Mouse (Mus musculus) leukemia stem cell, adult 10-12 weeks (primary cell): Measurements from ENCODE around the gene Bgn. TPM values are rescaled to one million over a fixed set of nuclear protein-coding genes. Genes with fewer than 3 reads are reported as not detected.

Source experiments
- polyA plus RNA-seq: library from polyadenylated mRNA; stranded (reverse); fragments of >175 nt; gene quantifications from 2 replicates; pipeline ENCODE4 v1.2.3, GENCODE M21; 2012; ENCODE audit warnings: low replicate concordance

The Bgn gene
- polyA plus RNA-seq: 0.98 and 20.4 TPM in 2 replicates

DNA sequence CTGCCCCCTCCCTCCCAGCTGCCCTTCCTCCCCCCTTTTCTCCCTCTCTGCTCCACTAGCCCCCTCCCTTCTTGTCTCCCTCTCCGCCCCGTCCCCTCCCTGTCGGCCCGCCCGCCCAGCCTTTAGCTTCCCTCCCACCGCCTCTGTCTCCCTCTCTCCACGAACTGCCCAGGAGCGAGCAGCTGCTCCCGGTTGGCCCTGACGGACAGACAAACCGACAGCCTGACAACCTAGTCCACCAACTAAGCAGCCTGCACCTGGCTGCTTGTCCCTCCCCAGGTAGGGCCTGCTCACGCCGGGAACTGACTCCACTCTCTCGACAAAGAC lies at the start of gene Bgn:
TSS of gene Bgn (plus strand) at position 119 of the 327 bp plus-strand sequence.

GRCm38 (mm10) chrX:73435252-73435651 lies 48.1 kb upstream of the Bgn start, which contains the start of gene Trex2:
Trex2 (minus strand) TSS chrX:73435344.

GRCm38 (mm10) chrX:73458877-73459392 lies 24.5 kb upstream of the Bgn start, which contains the start of gene Haus7:
Haus7 (minus strand) TSS chrX:73459044.

Other genes with a start within 250 kb of the Bgn start
- gene Xlr4c, start 240.5 kb upstream of the Bgn start, polyA plus RNA-seq: 0.73 and 2.7 TPM in 2 replicates
- gene Xlr3c, start 218.2 kb upstream of the Bgn start, polyA plus RNA-seq: not detected in 2 replicates
- gene Xlr5a, start 190.6 kb upstream of the Bgn start, polyA plus RNA-seq: not detected in 2 replicates
- gene Xlr5c, start 190.6 kb upstream of the Bgn start, polyA plus RNA-seq: not detected in 2 replicates
- gene Gm45015, start 146.8 kb upstream of the Bgn start, polyA plus RNA-seq: not detected in 2 replicates
- gene Zfp275, start 141.0 kb upstream of the Bgn start, polyA plus RNA-seq: 0.93 and 1.5 TPM in 2 replicates
- gene Gm18336, start 84.9 kb upstream of the Bgn start, polyA plus RNA-seq: not detected in 2 replicates
- 0.05 TPM in 1 of 2 replicates, not detected in the other for gene Zfp92, start 72.5 kb upstream of the Bgn start, polyA plus RNA-seq
- not detected in 2 replicates for gene Trex2, start 48.3 kb upstream of the Bgn start, polyA plus RNA-seq
- 1.0 and 2.9 TPM in 2 replicates for gene Haus7, start 24.6 kb upstream of the Bgn start, polyA plus RNA-seq
- not detected in 2 replicates for gene Atp2b3, start 19.5 kb downstream of the Bgn start, polyA plus RNA-seq
- 0.32 and 0.43 TPM in 2 replicates for gene Dusp9, start 155.8 kb downstream of the Bgn start, polyA plus RNA-seq
- gene Pnck, start 176.5 kb downstream of the Bgn start, polyA plus RNA-seq: 0.21 and 0.50 TPM in 2 replicates
- gene Slc6a8, start 189.5 kb downstream of the Bgn start, polyA plus RNA-seq: 0.57 and 0.89 TPM in 2 replicates
- 5.8 and 8.4 TPM in 2 replicates for gene Bcap31, start 232.6 kb downstream of the Bgn start, polyA plus RNA-seq
- 10.7 and 18.0 TPM in 2 replicates for gene Abcd1, start 233.0 kb downstream of the Bgn start, polyA plus RNA-seq